Mouse (Mus musculus) WW6 (cell line): Measurements from ENCODE around the gene Gm14692.
"Not testable (repeated sequence)": the region's sequence is repeated elsewhere in the genome, so short reads cannot be mapped to it uniquely, and the experiment has no call there.

Experiments used
- DNase-seq: peaks from one replicate; pipeline ENCODE4 v3.0.0-alpha.2; 2013; ENCODE audit warnings: low read depth, low spot score

Gm14692 gene

DNA sequence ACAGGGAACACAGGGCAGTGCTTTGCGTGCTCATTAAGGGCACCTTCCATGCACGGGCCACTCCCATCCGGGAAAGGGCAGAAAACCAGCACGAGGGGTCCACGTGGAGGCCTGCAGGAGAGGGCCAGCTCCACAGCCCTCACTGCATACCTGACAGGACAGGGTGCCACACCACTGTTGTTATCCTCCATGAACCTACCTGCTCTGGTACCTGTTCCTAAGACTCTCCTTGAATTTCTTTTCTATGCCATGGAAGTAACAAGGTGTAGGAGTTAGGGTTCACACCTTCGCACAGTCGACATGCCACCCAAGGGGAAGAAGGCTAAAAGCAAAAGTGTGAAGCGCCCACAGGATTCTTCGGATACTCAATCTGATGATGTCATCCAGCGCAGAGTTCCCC lies at the start of gene Gm14692:
Gene Gm14692, plus strand, starts transcription at position 301 of the 400 bp plus-strand sequence.
- not testable (repeated sequence) for DNase-seq

DNA sequence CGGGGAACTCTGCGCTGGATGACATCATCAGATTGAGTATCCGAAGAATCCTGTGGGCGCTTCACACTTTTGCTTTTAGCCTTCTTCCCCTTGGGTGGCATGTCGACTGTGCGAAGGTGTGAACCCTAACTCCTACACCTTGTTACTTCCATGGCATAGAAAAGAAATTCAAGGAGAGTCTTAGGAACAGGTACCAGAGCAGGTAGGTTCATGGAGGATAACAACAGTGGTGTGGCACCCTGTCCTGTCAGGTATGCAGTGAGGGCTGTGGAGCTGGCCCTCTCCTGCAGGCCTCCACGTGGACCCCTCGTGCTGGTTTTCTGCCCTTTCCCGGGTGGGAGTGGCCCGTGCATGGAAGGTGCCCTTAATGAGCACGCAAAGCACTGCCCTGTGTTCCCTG lies 2.0 kb upstream of the Gm14692 start, which contains the start of gene Gm1140:
Gene Gm1140, minus strand, starts transcription at position 101 of the 400 bp plus-strand sequence.
- not testable (repeated sequence) for DNase-seq
